Mouse (Mus musculus) hindbrain, embryonic 11.5 days (tissue): ENCODE measurements at regions not wholly inside any gene's neighbourhood (a gene's known extent, or its start where the extent isn't known, plus 50 kb on each side); places are given as distances from the start of the nearest gene placed in this dataset.

Experiments used
- ATAC-seq: fragments of 200-750 bp; cut with Nextera tagmentation; 2 replicates; pipeline ENCODE4 v1.8.0; 2017; ENCODE audit warnings: mild to moderate bottlenecking, moderate TSS enrichment, moderate library complexity; ENCODE audit not compliant: low FRiP score
- DNase-seq: peaks from one replicate; pipeline ENCODE4 v3.0.0-alpha.2; 2015; ENCODE audit warnings: low spot score
- H3K27ac ChIP-seq: fragments of 300-500 bp; sonication (generic); 2 replicates; pipeline ENCODE4 v1.5.1; 2014; ENCODE audit warnings: mild to moderate bottlenecking, low read depth, low read length
- H3K27me3 ChIP-seq: fragments of 300-500 bp; sonication (generic); 2 replicates; pipeline ENCODE4 v1.6.1; 2014; ENCODE audit warnings: mild to moderate bottlenecking, low read length, moderate library complexity, mixed read lengths; ENCODE audit not compliant: control insufficient read depth, insufficient read depth
- H3K36me3 ChIP-seq: fragments of 300-500 bp; sonication (generic); 2 replicates; pipeline ENCODE4 v1.6.1; 2014; ENCODE audit warnings: mild to moderate bottlenecking, low read length, moderate library complexity, mixed read lengths; ENCODE audit not compliant: control insufficient read depth, insufficient read depth
- H3K4me1 ChIP-seq: fragments of 300-500 bp; sonication (generic); replicated peaks from 2 replicates; pipeline ENCODE4 v1.6.1; 2014; ENCODE audit warnings: low read length, mixed read lengths; ENCODE audit not compliant: control insufficient read depth, insufficient read depth
- H3K4me2 ChIP-seq: fragments of 300-500 bp; sonication (generic); replicated peaks from 2 replicates; pipeline ENCODE4 v1.6.1; 2014; ENCODE audit warnings: mild to moderate bottlenecking, low read depth, low read length
- H3K4me3 ChIP-seq: fragments of 300-500 bp; sonication (generic); 2 replicates; pipeline ENCODE4 v1.5.1; 2014; ENCODE audit warnings: low read depth, low read length
- H3K9ac ChIP-seq: fragments of 300-500 bp; sonication (generic); 2 replicates; pipeline ENCODE4 v1.6.1; 2014; ENCODE audit warnings: low read depth, low read length
- H3K9me3 ChIP-seq: fragments of 300-500 bp; sonication (generic); 2 replicates; pipeline ENCODE4 v1.6.1; 2016; ENCODE audit warnings: low read length; ENCODE audit not compliant: control insufficient read depth
- WGBS: fragments of 180-500 bp; shearing (Covaris S2); extraction: QIAGEN DNeasy Blood & Tissue Kit; methylation state at CpG from one replicate; pipeline ENCODE4 v1.1.7; 2014; 5-methylcytosine and 5-hydroxymethylcytosine counted together

DNA sequence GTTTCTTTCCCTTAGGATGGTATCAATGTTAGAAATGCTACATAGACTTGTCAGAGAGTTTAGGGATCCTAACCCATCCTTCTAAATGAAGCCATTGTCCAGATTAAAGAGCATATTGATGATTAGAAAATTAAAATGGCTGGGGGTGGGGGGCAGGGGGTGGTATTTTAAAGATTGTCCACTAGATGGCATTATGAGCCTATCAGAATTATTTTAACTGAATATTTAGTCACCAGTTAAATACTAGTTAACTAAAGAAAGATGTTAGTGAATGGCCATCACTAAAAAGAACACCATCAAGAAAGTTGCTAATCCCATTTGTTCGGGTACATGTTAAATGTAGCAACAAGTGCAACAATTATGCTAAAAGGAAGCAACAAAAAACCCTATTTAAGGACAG lies 1909.6 kb upstream of the 5930422O12Rik start:
- Histone ChIP-seq H3K36me3 (no peaks in the 10 kb centered on the region), H3K9ac (no peak overlapping the region), H3K9me3 (no peaks in the 10 kb centered on the region), H3K27ac (no peak overlapping the region), H3K4me2 (no peak overlapping the region), H3K27me3 (no peaks in the 10 kb centered on the region), H3K4me1 (no peaks in the 10 kb centered on the region), H3K4me3 (no peak overlapping the region)
- DNase-seq: no peak
- 58% methylated on average over 1 of the region's 1 CpGs for WGBS
- ATAC-seq: no peak

DNA sequence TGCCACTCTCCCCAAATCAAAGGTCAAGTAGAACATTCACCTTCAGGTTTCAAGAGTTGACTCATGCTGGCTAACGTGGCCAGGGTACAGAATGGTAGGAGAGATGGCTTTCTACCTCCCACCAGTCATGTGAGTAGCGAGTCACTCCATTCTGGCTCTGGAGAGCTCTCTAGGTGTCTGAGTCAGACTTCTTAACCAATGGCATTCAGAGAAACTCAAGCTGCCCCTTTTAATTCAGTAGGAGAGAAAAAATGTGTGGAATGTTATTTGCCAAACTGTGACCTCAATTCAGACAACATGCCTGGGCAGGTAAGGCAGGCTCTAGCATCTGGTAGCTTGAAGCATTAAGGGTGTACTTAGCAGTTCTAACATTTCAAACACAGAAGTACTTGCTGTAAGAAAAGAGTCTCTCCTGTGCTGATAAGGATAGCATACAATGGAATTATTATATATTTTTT lies 1907.5 kb upstream of the 5930422O12Rik start:
- no peak for ATAC-seq
- WGBS: 42% methylated on average over 2 of the region's 2 CpGs
- no peak for DNase-seq

DNA sequence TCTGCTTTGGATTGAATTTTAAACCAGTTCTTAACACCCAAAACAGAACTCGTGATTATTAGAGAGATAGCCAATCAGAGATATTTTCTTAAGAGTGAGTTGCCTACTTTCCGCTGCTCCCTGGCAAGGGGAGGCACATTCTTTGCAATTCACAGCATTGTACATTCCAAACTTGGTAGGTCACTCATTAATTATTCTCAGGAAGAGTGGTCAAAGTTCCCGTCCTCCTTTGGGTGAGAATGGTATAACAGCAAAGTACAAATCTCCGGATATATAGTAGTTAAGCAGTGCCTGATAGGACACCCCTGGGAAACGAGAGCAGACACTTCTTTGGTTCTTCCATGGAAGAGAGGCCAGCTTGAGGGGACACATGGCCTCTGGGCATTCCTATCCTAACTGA lies 1903.4 kb upstream of the 5930422O12Rik start:
- Histone ChIP-seq H3K4me3 (no peak overlapping the region), H3K9ac (no peak overlapping the region), H3K9me3 (no peaks in the 10 kb centered on the region), H3K36me3 (no peaks in the 10 kb centered on the region), H3K4me1 (no peaks in the 10 kb centered on the region), H3K27ac (no peak overlapping the region), H3K4me2 (no peak overlapping the region), H3K27me3 (no peaks in the 10 kb centered on the region)
- no peak for DNase-seq
- WGBS: 87% methylated on average over 5 of the region's 5 CpGs
- ATAC-seq: no peak

More for the DNA sequence above, 1907.5 kb upstream of the 5930422O12Rik start:
- Histone ChIP-seq H3K36me3 (no peaks in the 10 kb centered on the region), H3K27me3 (no peaks in the 10 kb centered on the region), H3K4me3 (no peak overlapping the region), H3K9me3 (no peaks in the 10 kb centered on the region), H3K27ac (no peak overlapping the region), H3K4me2 (no peak overlapping the region), H3K4me1 (no peaks in the 10 kb centered on the region), H3K9ac (no peak overlapping the region)

DNA sequence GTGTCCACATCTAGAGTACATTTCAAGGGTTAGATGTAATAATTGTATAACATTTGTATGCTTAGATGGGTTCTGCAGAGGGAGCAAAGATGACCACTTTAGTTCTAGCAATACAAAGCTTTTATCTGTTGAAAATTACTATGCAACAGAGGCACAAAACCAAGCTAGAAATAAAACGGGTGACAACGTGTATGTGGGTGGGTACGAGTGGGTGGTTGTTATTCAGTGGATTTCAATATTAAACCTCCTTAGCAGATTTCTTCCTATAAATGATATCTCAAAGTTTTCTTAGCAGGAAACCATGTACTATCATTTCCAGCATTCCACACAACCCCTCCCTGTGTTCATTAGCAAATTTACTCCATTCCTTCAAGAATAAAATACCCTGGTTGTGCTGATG lies 1889.3 kb upstream of the 5930422O12Rik start:
- 93% methylated on average over 3 of the region's 3 CpGs for WGBS

DNA sequence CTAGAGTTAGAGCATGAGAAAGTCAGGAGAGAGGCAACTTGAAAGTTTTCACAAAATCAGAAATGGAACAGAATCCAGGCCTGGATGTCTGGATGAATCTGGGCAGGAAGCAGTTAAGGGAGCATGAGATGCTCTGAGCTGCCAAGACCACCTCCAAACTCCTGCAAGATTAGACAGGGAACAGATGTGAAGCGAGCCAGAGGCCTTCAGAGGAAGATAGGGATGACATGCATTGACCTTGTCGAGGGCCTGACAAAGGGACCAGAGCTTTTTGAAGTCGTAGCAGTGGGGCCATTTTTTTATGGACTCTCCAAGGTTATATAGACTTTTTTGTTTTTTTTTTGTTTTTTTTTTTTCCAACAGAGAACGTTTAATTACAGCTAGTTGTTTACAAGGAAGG lies 1886.9 kb upstream of the 5930422O12Rik start:
- Histone ChIP-seq H3K9me3 (no peaks in the 10 kb centered on the region), H3K4me2 (no peak overlapping the region), H3K9ac (no peak overlapping the region), H3K4me1 (no peaks in the 10 kb centered on the region), H3K4me3 (no peak overlapping the region), H3K36me3 (no peaks in the 10 kb centered on the region), H3K27ac (no peak overlapping the region), H3K27me3 (no peaks in the 10 kb centered on the region)
- DNase-seq (no peak), ATAC-seq (no peak)
- WGBS: 46% methylated on average over 4 of the region's 4 CpGs

More for the DNA sequence above, 1889.3 kb upstream of the 5930422O12Rik start:
- H3K4me2 ChIP-seq: no peak overlapping the region
- no peak overlapping the region for H3K9ac ChIP-seq
- ATAC-seq: no peak
- H3K27ac ChIP-seq: no peak overlapping the region
- DNase-seq: no peak
- no peak overlapping the region for H3K4me3 ChIP-seq
- H3K27me3 ChIP-seq: no peaks in the 10 kb centered on the region
- no peaks in the 10 kb centered on the region for H3K36me3 ChIP-seq
- no peaks in the 10 kb centered on the region for H3K9me3 ChIP-seq
- H3K4me1 ChIP-seq: no peaks in the 10 kb centered on the region

DNA sequence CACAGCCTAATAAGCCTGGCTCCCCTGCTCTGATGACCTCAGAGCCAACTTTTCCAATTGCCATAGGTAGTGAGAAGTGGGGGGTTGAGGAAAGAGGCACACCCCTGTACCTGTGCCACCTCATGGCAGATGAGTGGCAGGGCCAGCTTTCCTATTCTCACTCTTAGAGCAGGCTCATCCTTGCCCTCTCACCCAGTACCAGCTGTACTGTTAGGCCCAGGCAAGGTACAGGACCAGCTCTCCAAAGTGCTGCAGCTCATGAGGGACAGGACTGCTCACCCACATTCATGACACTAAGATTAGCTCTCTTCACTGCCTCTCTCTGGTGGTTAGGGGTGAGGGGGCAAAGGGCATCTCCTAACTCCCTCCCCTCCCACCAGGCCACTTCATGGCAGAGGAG lies 1854.4 kb upstream of the 5930422O12Rik start:
- no peak for ATAC-seq
- H3K4me1 ChIP-seq: no peaks in the 10 kb centered on the region
- no peaks in the 10 kb centered on the region for H3K36me3 ChIP-seq
- no peak overlapping the region for H3K4me2 ChIP-seq
- H3K4me3 ChIP-seq: no peak overlapping the region
- no peak overlapping the region for H3K27ac ChIP-seq
- H3K27me3 ChIP-seq: no peaks in the 10 kb centered on the region
- H3K9me3 ChIP-seq: no peaks in the 10 kb centered on the region
- no peak for DNase-seq
- H3K9ac ChIP-seq: no peak overlapping the region

DNA sequence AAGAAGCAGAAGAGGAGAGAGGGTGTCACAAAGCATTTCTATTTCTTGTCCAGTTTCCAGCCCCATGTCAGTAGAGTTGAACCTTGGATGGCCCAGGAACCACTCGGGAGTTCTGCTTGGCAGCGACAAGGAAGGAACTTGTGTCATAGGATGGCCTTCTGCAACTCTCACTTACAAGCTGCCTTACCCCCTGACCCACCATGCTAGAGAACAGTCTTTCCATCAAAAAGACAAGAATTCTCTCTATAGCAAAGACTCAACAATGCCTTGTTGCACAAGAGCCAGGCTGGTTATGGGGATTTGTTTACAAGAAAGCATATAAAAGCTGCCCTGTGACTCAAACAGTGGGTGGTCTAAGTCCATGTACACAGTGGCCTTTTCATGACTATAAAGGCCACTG lies 1852.4 kb upstream of the 5930422O12Rik start:
- ATAC-seq: no peak
- no peak overlapping the region for H3K4me3 ChIP-seq
- WGBS: 71% methylated on average over 2 of the region's 2 CpGs

DNA sequence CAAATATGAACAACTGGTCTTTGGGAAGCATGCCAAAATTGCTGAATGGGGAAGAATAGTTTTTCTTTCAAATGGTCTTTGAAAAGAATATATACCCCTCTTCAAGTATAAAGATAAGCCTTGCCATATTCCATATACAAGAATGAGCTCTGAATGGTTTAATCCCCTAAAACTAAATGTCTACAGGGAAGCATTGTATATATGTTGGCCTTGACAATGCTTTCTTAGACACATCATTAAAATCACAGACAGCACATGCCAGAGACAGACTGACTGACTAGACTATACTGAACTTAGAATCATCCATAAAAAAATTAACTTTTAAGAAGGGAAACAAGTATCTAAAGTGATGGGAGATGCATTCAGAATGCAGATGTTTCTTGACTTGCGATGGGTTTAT lies 1843.8 kb upstream of the 5930422O12Rik start:
- Histone ChIP-seq H3K27ac (no peak overlapping the region), H3K4me2 (no peak overlapping the region), H3K4me3 (no peak overlapping the region), H3K27me3 (no peaks in the 10 kb centered on the region), H3K9me3 (no peaks in the 10 kb centered on the region), H3K36me3 (no peaks in the 10 kb centered on the region), H3K4me1 (no peaks in the 10 kb centered on the region), H3K9ac (no peak overlapping the region)
- ATAC-seq: no peak
- DNase-seq: no peak
- 94% methylated on average over 1 of the region's 1 CpGs for WGBS

More for the DNA sequence above, 1852.4 kb upstream of the 5930422O12Rik start:
- Histone ChIP-seq H3K9me3 (no peaks in the 10 kb centered on the region), H3K9ac (no peak overlapping the region), H3K4me1 (no peaks in the 10 kb centered on the region), H3K27ac (no peak overlapping the region), H3K4me2 (no peak overlapping the region), H3K36me3 (no peaks in the 10 kb centered on the region), H3K27me3 (no peaks in the 10 kb centered on the region)
- DNase-seq: no peak

DNA sequence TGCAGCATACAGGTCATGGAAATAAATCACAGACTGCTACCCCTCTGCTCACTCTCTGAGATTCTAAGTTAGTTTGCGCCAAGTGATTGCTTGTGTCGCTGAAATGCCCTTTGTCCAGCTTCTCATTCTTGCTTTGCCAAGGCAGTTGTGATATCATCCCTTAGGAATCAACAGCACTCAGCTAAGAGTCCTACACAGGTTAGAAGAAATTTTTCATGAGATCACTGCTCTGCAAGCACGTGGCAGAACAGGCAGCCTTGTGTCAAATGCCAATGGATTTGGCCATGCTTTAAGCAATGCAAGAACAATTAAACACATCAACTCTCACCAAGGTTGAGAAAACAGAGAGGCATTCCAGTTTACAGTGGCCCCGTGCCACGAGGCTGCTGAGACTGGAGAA lies 1829.0 kb upstream of the 5930422O12Rik start:
- H3K27me3 ChIP-seq: no peaks in the 10 kb centered on the region
- H3K9me3 ChIP-seq: no peaks in the 10 kb centered on the region
- ATAC-seq (no peak), DNase-seq (no peak)
- H3K4me1 ChIP-seq: no peaks in the 10 kb centered on the region
- H3K27ac ChIP-seq: no peak overlapping the region
- H3K4me3 ChIP-seq: no peak overlapping the region
- no peak overlapping the region for H3K9ac ChIP-seq
- WGBS: 88% methylated on average over 5 of the region's 5 CpGs
- H3K4me2 ChIP-seq: no peak overlapping the region
- no peaks in the 10 kb centered on the region for H3K36me3 ChIP-seq
